Mouse (Mus musculus): Measurements from ENCODE around the gene Nhej1. TPM values are rescaled to one million over a fixed set of nuclear protein-coding genes. Genes with fewer than 3 reads are reported as not detected.
A peak's percentile ranks its signal among the peaks of the same experiment; 100 is the strongest.

Gene Nhej1
- total RNA-seq, 2 experiments from 2014 or later: 10.4 to 11.1 TPM

DNA sequence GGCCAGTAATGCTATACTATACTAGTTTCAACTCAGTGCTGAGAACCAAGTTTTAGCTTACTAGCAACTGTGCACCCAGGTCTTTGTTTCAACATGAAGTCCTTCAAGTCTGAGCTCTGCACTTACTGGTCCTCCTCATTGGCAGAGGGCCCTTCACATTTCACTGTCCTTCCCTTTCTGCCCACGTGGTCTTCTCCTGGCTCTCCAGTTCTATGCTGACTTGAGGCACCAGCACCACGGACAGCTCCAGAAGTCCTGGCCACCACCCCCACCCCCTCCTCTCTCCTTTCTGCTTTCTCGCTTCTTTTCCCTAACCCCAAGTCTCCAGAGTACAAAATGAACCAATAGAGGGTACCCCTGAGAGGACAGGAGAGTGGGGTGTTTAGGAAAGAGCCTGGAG, 185.2 kb downstream of the Nhej1 start:
- no peak for ATAC-seq (replicated peaks; ENCODE audit: poor library complexity)

GRCm38 (mm10) chr1:74936221-74936830, 188.7 kb downstream of the Nhej1 start:
- no peak for ATAC-seq (replicated peaks; ENCODE audit: poor library complexity)

- no peak for ATAC-seq (replicated peaks; ENCODE audit: poor library complexity)
Measured at GRCm38 (mm10) chr1:74935402-74935801, 189.6 kb downstream of the Nhej1 start, which contains the start of gene Cfap65. Gene Cfap65, minus strand, starts transcription at chr1:74935599.

DNA sequence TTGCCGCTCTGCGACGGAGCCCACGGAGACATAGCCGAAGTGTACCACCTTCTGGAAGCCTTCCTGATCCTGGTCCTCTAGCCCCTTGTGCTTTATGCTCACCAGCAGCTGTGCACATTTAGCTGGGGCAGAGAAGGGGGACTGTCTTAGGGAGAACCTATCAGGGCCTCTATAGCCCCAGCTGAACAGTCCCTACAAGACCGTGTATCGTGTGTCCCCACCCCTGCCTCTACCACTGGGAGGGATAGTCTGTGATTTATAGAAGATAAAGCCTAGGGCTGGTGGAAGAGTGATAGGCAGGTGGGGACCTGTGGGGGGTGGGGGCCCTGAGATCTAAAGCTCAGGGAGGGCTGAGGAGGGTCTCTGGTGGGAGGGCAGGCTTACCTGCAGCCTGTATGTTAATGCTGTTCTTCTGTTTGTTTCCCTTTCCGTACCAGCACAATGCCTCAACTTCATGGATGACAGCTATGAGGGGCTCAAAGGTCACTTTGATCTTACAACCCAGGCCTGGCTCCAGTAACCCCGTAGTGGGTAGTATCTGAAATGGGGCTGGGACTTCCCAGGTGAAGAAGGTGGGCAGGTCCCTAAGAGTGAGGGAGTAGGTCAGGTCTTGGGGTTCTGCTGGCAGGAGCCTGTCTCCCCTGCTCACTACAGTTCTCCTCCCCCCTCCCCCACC, 197.2 kb downstream of the Nhej1 start:
- ATAC-seq (replicated peaks; ENCODE audit: poor library complexity): no peak

DNA sequence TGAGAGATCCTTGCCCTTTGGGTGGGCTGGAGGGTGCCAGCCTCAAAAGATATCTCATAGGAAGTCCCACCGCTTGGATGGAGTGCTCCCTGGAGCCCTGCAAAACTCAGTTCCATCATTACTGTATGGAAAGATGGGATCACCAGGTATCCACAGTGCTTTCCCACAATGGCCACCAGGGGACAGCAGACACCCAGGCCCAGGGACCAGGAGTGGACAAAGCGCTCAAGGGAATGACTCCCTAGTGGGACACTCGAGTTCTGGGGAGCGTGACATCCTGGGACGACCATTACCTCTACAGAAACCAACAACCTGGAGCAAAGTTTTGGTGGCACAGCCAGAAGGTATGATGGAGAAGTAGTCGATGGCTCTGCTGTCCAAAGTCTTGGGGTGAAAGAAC, 198.3 kb downstream of the Nhej1 start:
- peak; percentile 55; the same call in 1 of the 2 replicates for ATAC-seq (replicated peaks; ENCODE audit: poor library complexity)

- no peak for ATAC-seq (replicated peaks; ENCODE audit: poor library complexity)
Measured at GRCm38 (mm10) chr1:74924464-74924863, 200.5 kb downstream of the Nhej1 start.

Other genes with a start within 250 kb of the Nhej1 start
- gene Fev, start 239.8 kb downstream of the Nhej1 start, total RNA-seq (2015): not detected in 2 replicates
- not detected in 2 replicates for gene Fev, start 239.8 kb downstream of the Nhej1 start, total RNA-seq (2017)
- not detected in 2 replicates for gene Cryba2, start 232.1 kb downstream of the Nhej1 start, total RNA-seq (2015)
- not detected in 2 replicates for gene Cryba2, start 232.1 kb downstream of the Nhej1 start, total RNA-seq (2017)
- not detected in 2 replicates for gene Cfap65, start 189.6 kb downstream of the Nhej1 start, total RNA-seq (2015)
- not detected in 2 replicates for gene Cfap65, start 189.6 kb downstream of the Nhej1 start, total RNA-seq (2017)
- gene Ihh, start 173.5 kb downstream of the Nhej1 start, total RNA-seq (2015): 0.07 TPM in 1 of 2 replicates, not detected in the other
- gene Ihh, start 173.5 kb downstream of the Nhej1 start, total RNA-seq (2017): not detected in 2 replicates
- 0.15 and 0.44 TPM in 2 replicates for gene Slc23a3, start 8.7 kb upstream of the Nhej1 start, total RNA-seq (2015)
- gene Slc23a3, start 8.7 kb upstream of the Nhej1 start, total RNA-seq (2017): not detected in 2 replicates
- gene Cnppd1, start 17.5 kb upstream of the Nhej1 start, total RNA-seq (2015): 16.8 and 17.2 TPM in 2 replicates
- 40.3 and 52.9 TPM in 2 replicates for gene Cnppd1, start 17.5 kb upstream of the Nhej1 start, total RNA-seq (2017)
- gene Retreg2, start 17.6 kb upstream of the Nhej1 start, total RNA-seq (2015): 40.8 and 47.4 TPM in 2 replicates
- gene Retreg2, start 17.6 kb upstream of the Nhej1 start, total RNA-seq (2017): 42.3 and 50.2 TPM in 2 replicates
- gene Zfand2b, start 43.4 kb upstream of the Nhej1 start, total RNA-seq (2015): 20.2 and 21.5 TPM in 2 replicates
- 24.4 and 24.7 TPM in 2 replicates for gene Zfand2b, start 43.4 kb upstream of the Nhej1 start, total RNA-seq (2017)
- gene Abcb6, start 55.2 kb upstream of the Nhej1 start, total RNA-seq (2015): 10.0 and 12.8 TPM in 2 replicates
- gene Abcb6, start 55.2 kb upstream of the Nhej1 start, total RNA-seq (2017): 10.3 and 14.8 TPM in 2 replicates
- 7.7 and 7.8 TPM in 2 replicates for gene Ankzf1, start 67.0 kb upstream of the Nhej1 start, total RNA-seq (2015)
- 21.7 and 27.0 TPM in 2 replicates for gene Ankzf1, start 67.0 kb upstream of the Nhej1 start, total RNA-seq (2017)
- gene Atg9a, start 67.0 kb upstream of the Nhej1 start, total RNA-seq (2015): 14.5 and 18.2 TPM in 2 replicates
- 7.2 and 9.5 TPM in 2 replicates for gene Atg9a, start 67.0 kb upstream of the Nhej1 start, total RNA-seq (2017)
- gene Glb1l, start 85.6 kb upstream of the Nhej1 start, total RNA-seq (2015): 24.2 and 31.9 TPM in 2 replicates
- gene Glb1l, start 85.6 kb upstream of the Nhej1 start, total RNA-seq (2017): 12.3 and 13.7 TPM in 2 replicates
- gene Stk16, start 85.6 kb upstream of the Nhej1 start, total RNA-seq (2015): 208 and 214 TPM in 2 replicates
- gene Stk16, start 85.6 kb upstream of the Nhej1 start, total RNA-seq (2017): 135 and 187 TPM in 2 replicates
- 777 and 847 TPM in 2 replicates for gene Tuba4a, start 94.7 kb upstream of the Nhej1 start, total RNA-seq (2015)
- 369 and 385 TPM in 2 replicates for gene Tuba4a, start 94.7 kb upstream of the Nhej1 start, total RNA-seq (2017)
- 0.56 and 1.2 TPM in 2 replicates for gene A630095N17Rik, start 106.9 kb upstream of the Nhej1 start, total RNA-seq (2015)
- gene A630095N17Rik, start 106.9 kb upstream of the Nhej1 start, total RNA-seq (2017): 1.2 TPM in 1 of 2 replicates, not detected in the other
- 1.3 and 1.8 TPM in 2 replicates for gene Dnajb2, start 111.2 kb upstream of the Nhej1 start, total RNA-seq (2015)
- 1.9 and 6.4 TPM in 2 replicates for gene Dnajb2, start 111.2 kb upstream of the Nhej1 start, total RNA-seq (2017)
- gene Ptprn, start 139.3 kb upstream of the Nhej1 start, total RNA-seq (2015): 0.12 and 0.15 TPM in 2 replicates
- gene Ptprn, start 139.3 kb upstream of the Nhej1 start, total RNA-seq (2017): 0.10 TPM in 1 of 2 replicates, not detected in the other
- gene Resp18, start 153.2 kb upstream of the Nhej1 start, total RNA-seq (2015): not detected in 2 replicates
- gene Resp18, start 153.2 kb upstream of the Nhej1 start, total RNA-seq (2017): not detected in 2 replicates
- gene Dnpep, start 192.8 kb upstream of the Nhej1 start, total RNA-seq (2015): 31.3 and 39.7 TPM in 2 replicates
- 36.4 and 41.7 TPM in 2 replicates for gene Dnpep, start 192.8 kb upstream of the Nhej1 start, total RNA-seq (2017)
- gene Des, start 235.1 kb upstream of the Nhej1 start, total RNA-seq (2015): not detected in 2 replicates
- not detected in 2 replicates for gene Des, start 235.1 kb upstream of the Nhej1 start, total RNA-seq (2017)

All from megakaryocyte progenitor cell, adult 5-6 weeks (primary cell).